Comparison of ENCODE assay signal across 19 mouse cellular contexts in the genomic region with DNA sequence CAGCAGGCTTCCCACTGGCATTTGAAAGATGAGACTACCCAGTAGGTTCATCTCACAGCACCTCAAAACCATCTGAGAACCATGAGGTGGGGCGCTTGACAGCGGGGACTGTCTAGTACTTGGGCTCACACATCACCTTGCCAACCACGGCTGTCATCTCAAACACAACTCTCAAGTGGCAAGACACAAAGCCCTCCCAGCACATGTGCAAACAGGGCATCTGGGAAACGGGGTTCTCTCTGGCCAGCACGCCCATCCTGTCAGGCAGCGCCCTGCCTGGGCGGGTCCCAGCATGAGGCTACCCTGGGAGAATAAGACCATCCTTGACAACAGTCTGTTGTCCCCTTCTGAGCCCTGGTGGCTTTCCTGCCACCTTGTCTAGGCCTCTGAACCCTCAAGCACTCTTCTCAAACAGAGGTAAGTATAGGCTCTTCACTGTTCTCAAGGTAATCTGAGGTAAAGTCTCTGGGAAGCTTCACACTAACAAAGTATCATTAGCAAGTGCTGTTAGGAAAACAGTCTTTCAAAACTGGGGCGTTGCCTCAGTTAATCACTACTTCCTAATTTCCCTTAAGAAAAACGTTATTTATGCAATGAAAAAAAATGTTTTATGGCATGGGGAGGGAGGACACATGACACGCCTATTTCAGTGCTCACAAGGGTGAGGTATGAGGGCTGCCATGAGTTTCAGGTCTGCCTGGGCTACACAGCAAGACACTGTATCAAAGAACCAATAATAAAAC. TPM values are rescaled to one million over a fixed set of nuclear protein-coding genes. Genes with fewer than 3 reads are reported as not detected.
DNase-seq lines count a peak whose midpoint lies in the region; ATAC-seq and TF ChIP-seq lines count a peak whose summit lies in the region.
"Had no signal": no experiment of that assay in that cellular context is flagged by ENCODE, and none has a peak within 500 bp of the region (broad histone marks: within the 10 kb centered on the region; RNA-seq: fewer than 3 reads in every experiment).

No protein-coding gene starts in this region.

- no peak overlapping the region for H3K27ac ChIP-seq in liver, embryonic 13.5 days
- no peak overlapping the region for H3K27ac ChIP-seq in liver, embryonic 11.5 days (ENCODE audit: low read depth, low read length)
- H3K27ac ChIP-seq in cortical plate, adult 2 months (ENCODE audit: insufficient read depth, low read length) = peak overlapping the region; percentile 21
- H3K27ac ChIP-seq: kidney, embryonic 15.5 days; liver, embryonic 14.5 days had no signal

- DNase-seq in liver, embryonic 13.5 days = no peak
- DNase-seq in liver, embryonic 11.5 days (ENCODE audit: low spot score) = no peak
- DNase-seq in MEL-GATA-1-ER (ENCODE audit: extremely low read depth, low read depth) (peak; percentile 46), MN1 (ENCODE audit: low spot score) (no peak)
- no peak for DNase-seq in urinary bladder, postnatal 36 days (ENCODE audit: low spot score in 2 of 2)
- DNase-seq: cerebellum, adult 11-12 months; gastrocnemius, postnatal 25 days; heart, postnatal 36 days; right cerebral cortex, adult 18-20 months; thymus, postnatal 25 days had no signal

- ATAC-seq in liver, embryonic 13.5 days (ENCODE audit: low read depth) = no peak
- no peak for ATAC-seq in liver, embryonic 11.5 days (replicated peaks; ENCODE audit: low FRiP score)
- ATAC-seq in megakaryocyte-erythroid progenitor cell, adult 5-6 weeks (replicated peaks; ENCODE audit: low FRiP score, low TSS enrichment, poor library complexity, severe bottlenecking) = peak; percentile 37; the same call in 1 of the 2 replicates
- no peak for ATAC-seq in CD4-positive, CD25-positive, alpha-beta regulatory T cell, adult 4 months
- ATAC-seq: midbrain, embryonic 16.5 days; Patski had no signal

- no peak overlapping the region for H3K4me3 ChIP-seq in liver, embryonic 13.5 days (replicated peaks)
- no peak overlapping the region for H3K4me3 ChIP-seq in liver, embryonic 11.5 days (ENCODE audit: low read depth, low read length)
- no peak overlapping the region for H3K4me3 ChIP-seq in cortical plate, adult 2 months (ENCODE audit: insufficient read depth, low read length)
- H3K4me3 ChIP-seq: heart, embryonic 12.5 days; kidney, embryonic 15.5 days had no signal

- 76% methylated on average over 10 of the region's 10 CpGs for WGBS in liver, embryonic 13.5 days (ENCODE audit: insufficient replicate concordance)
- WGBS in liver, embryonic 11.5 days = 82% methylated on average over 10 of the region's 10 CpGs

- no peaks in the 10 kb centered on the region for H3K9me3 ChIP-seq in liver, embryonic 13.5 days (replicated peaks)
- no peaks in the 10 kb centered on the region for H3K9me3 ChIP-seq in liver, embryonic 11.5 days (ENCODE audit: control insufficient read depth, low read length)
- H3K9me3 ChIP-seq: heart, embryonic 12.5 days; kidney, embryonic 15.5 days had no signal

- 0 out of 2 replicates have a peak overlapping the region, but pooled peaks have one; percentile 6 for H3K9ac ChIP-seq in liver, embryonic 13.5 days
- H3K9ac ChIP-seq in liver, embryonic 11.5 days (ENCODE audit: low read depth, low read length) = no peak overlapping the region
- H3K9ac ChIP-seq: heart, embryonic 12.5 days; kidney, embryonic 15.5 days; liver, embryonic 14.5 days had no signal

- H3K27me3 ChIP-seq in liver, embryonic 13.5 days = no peaks in the 10 kb centered on the region
- no peaks in the 10 kb centered on the region for H3K27me3 ChIP-seq in liver, embryonic 11.5 days (replicated peaks; ENCODE audit: control insufficient read depth, insufficient read depth, low read length)
- H3K27me3 ChIP-seq: CH12.LX; kidney, embryonic 15.5 days; Patski had no signal

- H3K4me1 ChIP-seq in liver, embryonic 13.5 days (replicated peaks) = peaks cover 29% of the 10 kb centered on the region
- no peaks in the 10 kb centered on the region for H3K4me1 ChIP-seq in liver, embryonic 11.5 days (replicated peaks; ENCODE audit: control insufficient read depth, insufficient read depth, low read length)
- H3K4me1 ChIP-seq in cortical plate, adult 2 months (ENCODE audit: control insufficient read depth, insufficient read depth, low read length) = peaks cover 36% of the 10 kb centered on the region

- H3K36me3 ChIP-seq in liver, embryonic 13.5 days = peaks cover 32% of the 10 kb centered on the region
- no peaks in the 10 kb centered on the region for H3K36me3 ChIP-seq in liver, embryonic 11.5 days (ENCODE audit: control insufficient read depth, insufficient read depth, low read length)
- H3K36me3 ChIP-seq: heart, embryonic 12.5 days had no signal

- TF ChIP-seq CTCF in cortical plate, adult 2 months (IDR thresholded peaks at IDR 0.05; ENCODE audit: extremely low read depth, insufficient read depth, low read length) = no peak

- H3K4me2 ChIP-seq in liver, embryonic 13.5 days = no peak overlapping the region
- no peak overlapping the region for H3K4me2 ChIP-seq in liver, embryonic 11.5 days
- H3K4me2 ChIP-seq: heart, embryonic 12.5 days; kidney, embryonic 15.5 days had no signal

- TF ChIP-seq POLR2A in cortical plate, adult 2 months (IDR thresholded peaks at IDR 0.05; ENCODE audit: extremely low read depth, insufficient read depth, low read length) = no peak

RNA-seq across cellular contexts. Expression of a gene that starts 43.6 kb away (rescaled TPM):
- polyA plus RNA-seq in liver, embryonic 13.5 days (2015; fragmentation: Nextera tagmentation; extraction: Ambion mirVana) = 5.4 and 5.8 TPM in 2 replicates
- polyA plus RNA-seq in liver, embryonic 11.5 days (2014; fragmentation: Nextera tagmentation; extraction: Ambion mirVana) = 11.8 and 13.3 TPM in 2 replicates
- 19.1 and 20.9 TPM in 2 replicates for polyA plus RNA-seq in cortical plate, adult 2 months (2012; rRNA removed)
- 57.8 and 68.4 TPM in 2 replicates for total RNA-seq in megakaryocyte-erythroid progenitor cell, adult 5-6 weeks (2014; fragmentation: Nextera tagmentation)
- total RNA-seq in megakaryocyte-erythroid progenitor cell, adult 5-6 weeks (2017) = 66.9 and 100 TPM in 2 replicates
- polyA plus RNA-seq in CD4-positive, CD25-positive, alpha-beta regulatory T cell, adult 4 months (2017; shearing (Covaris generic)) = 100 to 1,000 TPM in 1 of 2 experiments, 10 to 100 TPM in 1; 89.5 to 106 TPM
